Mouse (Mus musculus) right cerebral cortex, postnatal 10 days (tissue): ENCODE measurements at regions not wholly inside any gene's neighbourhood (a gene's known extent, or its start where the extent isn't known, plus 50 kb on each side); places are given as distances from the start of the nearest gene placed in this dataset.

Experiments
- DNase-seq, 2 experiments: peaks; one replicate each; pipeline ENCODE4 v3.0.0; 2021; ENCODE audit warnings: low spot score in 2 of 2

DNA sequence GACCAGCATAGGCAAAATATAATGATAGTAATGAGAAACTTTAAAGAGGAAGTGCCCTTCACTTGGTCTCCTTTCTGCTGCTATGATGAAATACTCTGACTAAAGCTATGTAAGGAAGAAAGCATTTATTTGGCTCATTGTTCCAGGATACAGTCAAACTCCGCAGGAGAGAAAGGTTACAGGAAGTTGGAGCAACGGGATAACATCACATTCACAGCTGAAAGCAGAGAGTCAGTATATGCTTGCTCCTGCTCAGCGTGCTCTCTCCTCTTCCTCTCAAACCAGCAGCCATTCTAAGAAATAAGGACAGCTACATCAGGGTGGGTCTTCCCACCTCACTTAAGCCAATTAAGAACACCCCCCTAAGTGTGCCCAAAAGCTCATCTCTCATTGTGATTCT lies 98.9 kb upstream of the Syt10 start:
- DNase-seq: no peak

DNA sequence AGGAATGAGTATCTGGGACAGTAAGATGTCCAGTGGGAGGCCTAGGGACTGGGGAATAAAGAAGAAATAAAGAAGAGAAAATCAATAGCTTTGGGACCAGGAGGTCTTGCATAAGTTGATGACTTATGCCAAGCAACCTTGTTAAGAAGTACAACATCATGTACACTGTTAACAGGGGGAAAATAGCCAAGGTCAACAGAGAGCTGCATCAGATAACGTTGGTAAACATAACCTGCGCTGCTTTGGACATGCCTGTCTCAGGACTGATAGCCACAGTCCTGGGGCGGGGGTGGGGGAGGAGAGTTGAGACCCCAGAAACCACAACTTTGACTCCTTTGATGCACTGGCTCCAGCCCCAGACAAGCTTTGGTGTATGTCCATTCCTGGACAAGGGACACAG lies 90.7 kb upstream of the Syt10 start:
- no peak for DNase-seq

DNA sequence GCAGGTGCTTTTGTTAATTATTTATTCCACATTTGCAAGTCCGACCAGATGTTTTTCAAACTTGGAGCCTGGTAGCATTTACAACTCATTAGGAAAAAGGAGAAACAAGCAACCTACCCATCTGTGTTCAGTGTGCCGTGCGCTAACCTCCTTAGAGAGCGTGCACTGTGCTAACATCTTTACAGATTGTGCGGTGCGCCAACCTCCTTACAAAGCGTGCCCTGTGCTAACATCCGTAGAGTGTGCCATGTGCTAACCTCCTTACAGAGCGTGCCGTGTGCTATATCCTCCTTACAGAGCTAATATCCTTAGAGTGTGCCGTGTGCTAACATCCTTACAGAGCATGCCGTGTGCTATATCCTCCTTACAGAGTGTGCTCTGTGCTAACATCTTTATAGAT lies 73.9 kb upstream of the Syt10 start:
- DNase-seq: no peak

DNA sequence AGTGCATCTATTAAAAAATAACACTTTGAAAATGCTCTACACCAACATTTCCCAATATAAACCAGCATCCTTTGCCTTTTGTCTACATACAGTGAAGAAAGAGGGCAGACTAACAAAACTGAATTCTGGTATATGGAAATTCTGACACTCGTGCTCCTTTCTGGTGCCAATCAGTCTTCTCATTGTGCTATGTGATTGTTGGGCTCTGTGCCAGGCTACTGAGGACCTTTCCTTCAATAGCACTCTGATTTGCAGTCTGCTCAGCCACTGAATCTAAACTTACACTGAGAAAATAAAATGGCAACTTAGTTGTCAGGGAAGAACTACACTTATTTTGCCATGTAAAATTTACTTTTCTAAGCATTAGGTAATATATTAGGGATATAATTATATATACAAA lies 61.4 kb upstream of the Syt10 start:
- DNase-seq: peak; percentile 23 to 28

DNA sequence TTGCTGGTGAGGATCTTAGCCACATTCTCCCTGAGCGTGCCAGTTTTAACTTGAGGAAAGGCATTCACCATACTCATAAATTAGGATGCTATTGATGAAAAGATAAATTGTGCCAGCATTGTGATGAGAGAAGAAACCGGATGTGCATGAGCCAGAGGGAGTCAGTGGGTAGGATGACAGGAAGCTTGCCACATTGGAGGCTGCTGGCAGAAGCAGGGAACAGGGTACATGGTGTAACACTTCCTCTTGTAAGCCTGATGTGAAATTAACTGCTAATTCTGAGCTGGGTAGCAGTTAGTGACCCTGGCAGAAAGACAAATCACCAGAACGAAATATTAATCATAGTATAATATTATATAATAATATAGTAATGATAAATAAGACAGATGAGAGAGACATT lies 52.0 kb upstream of the Syt10 start:
- DNase-seq: no peak
